Mouse (Mus musculus) ovary, adult 18-20 months (tissue): ENCODE results near the gene Ptp4a2.
"Not testable (repeated sequence)": the region's sequence is repeated elsewhere in the genome, so short reads cannot be mapped to it uniquely, and the experiment has no call there.

Experiments used
- DNase-seq: peaks from one replicate; pipeline ENCODE4 v3.0.0; 2022; ENCODE audit warnings: low spot score, mixed read lengths

Gene Ptp4a2

GRCm38 (mm10) chr4:129853053-129853452 is 42.0 kb downstream of the Ptp4a2 start:
- no peak for DNase-seq

DNA sequence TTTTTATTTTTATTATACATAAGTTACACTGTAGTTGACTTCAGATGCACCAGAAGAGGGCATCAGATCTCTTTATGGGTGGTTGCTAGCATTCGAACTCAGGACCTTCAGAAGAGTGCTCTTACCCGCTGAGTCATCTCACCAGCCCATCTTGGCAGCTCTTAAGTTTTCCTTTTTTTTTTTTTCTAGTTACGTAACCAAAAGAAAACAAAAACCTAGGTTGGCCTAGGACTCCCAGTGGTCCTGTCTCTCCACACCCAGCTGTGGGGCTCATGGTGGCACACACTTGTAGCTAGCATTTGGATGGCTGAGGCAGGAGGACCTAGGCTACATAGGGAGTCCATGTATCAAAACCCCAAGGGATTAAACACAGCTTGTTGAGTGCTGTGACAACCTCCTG is 43.0 kb downstream of the Ptp4a2 start:
- DNase-seq = no peak

- DNase-seq = no peak
Measured at GRCm38 (mm10) chr4:129854615-129855014, 43.6 kb downstream of the Ptp4a2 start.

GRCm38 (mm10) chr4:129855051-129855970 is 44.3 kb downstream of the Ptp4a2 start:
- no peak for DNase-seq

- DNase-seq = no peak
Measured at GRCm38 (mm10) chr4:129860456-129860855, 49.4 kb downstream of the Ptp4a2 start.

DNA sequence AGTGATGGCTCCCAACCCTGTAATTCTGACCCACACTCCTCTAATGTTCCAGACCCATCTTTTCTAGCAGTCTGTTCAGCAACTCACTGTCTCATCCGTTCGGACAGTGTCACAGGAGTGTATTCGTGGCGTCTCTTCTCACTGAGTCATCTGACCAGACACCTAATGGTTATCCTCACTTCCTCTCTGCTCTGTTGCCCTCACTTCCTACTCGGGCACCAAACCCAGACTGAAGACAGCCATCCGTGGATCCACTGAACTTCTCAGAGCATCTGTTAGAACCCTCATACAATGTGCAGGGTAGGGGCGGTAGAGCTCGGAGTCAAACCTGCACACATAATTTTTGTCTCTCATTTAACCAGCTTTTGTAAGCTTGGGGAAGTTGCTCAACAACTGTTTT is 50.4 kb downstream of the Ptp4a2 start:
- DNase-seq = no peak

DNA sequence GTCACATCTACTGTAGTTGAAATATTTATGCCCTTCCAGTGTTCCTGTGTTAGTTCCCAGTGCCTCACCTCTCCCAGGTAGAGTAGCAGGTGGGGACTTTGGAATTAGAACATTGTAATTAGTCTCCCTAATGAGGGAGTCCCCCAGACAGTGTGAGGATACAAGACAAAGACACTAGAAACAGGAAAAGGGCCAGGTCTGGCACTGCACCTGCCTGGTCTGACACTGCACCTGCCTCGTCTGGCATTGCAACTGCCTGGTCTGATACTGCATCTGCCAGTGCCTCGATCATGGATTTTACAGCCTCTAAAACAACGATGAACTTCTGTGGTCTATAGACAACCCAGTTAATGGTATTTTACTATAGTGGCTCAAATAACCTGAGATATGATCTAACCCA is 51.3 kb downstream of the Ptp4a2 start:
- DNase-seq = no peak

DNA sequence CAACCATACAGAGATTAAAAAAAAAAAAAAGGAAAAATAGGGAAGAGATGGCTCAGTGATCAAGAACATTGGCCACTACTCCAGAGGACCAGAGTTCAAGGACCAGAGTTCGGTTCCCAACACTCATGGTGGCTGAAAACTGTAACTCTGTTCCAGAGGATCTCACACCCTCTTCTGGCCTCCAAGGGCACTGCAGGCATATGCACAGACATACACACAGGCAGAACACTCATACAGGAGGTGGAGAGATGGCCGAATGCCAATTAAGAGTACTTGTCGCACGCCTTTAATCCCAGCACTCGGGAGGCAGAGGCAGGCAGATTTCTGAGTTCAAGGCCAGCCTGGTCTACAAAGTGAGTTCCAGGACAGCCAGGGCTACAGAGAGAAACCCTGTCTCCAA is 55.2 kb downstream of the Ptp4a2 start:
- DNase-seq = not testable (repeated sequence)

DNA sequence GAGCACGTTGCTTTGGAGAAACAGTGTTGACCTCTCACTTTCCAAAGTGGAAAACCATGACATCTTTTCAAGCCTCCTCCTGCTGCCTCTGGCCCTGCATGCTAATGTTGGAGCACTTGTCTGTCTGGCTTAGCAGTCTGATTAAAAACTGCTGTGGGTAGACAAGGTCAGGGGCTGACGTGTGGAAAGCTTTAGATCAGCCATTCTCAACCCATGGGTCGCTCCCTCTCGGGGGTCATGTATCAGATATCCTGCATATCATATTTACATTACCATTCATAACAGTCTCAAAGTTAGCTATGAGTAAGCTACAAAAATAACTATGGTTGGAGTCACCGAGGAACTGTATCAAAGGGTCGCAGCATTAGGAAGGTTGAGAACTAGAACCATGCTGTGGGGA is 57.2 kb downstream of the Ptp4a2 start:
- no peak for DNase-seq

DNA sequence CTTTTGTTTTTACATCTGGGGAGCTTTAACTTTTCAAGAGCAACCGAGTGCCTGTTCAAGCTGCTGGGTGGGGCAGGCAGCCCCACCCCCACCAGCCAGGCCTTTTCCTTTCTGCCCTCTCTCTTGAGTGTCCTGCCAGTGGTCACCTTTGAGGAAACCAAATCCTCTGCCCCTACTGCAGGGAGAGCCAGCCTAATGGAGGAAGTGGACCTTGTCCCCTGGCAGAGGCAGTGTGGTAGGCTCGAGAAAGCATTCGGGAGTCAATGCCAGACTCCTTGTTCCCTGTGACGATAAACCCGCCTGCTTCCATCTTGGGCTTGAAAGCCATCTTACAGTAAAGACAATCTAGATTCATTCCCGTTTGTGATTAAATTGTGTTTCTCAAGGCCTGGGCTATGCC is 59.5 kb downstream of the Ptp4a2 start:
- no peak for DNase-seq

GRCm38 (mm10) chr4:129872376-129872922 is 61.4 kb downstream of the Ptp4a2 start:
- no peak for DNase-seq

GRCm38 (mm10) chr4:129874805-129875204 is 63.8 kb downstream of the Ptp4a2 start:
- no peak for DNase-seq

DNA sequence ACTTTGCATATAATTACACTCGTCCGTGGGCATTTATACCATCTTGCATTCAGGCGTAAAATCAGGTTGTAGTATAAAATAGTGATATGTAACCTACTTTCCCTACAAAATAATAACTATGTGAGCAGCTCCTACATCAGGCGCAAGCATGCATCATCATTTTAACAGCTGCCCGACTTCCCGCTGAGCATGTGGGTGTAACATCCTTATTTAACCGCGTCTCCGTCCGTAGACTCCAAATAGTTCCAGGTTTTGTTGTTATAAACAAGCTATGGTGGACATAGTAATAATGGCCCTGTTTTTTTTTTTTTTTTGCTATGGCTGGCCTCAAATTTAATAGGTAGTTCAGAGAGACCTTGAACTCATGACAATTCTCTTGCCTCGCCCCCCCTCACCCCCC is 64.4 kb downstream of the Ptp4a2 start:
- DNase-seq = no peak

- peak; percentile 71 for DNase-seq
Measured at GRCm38 (mm10) chr4:129876831-129877764, 66.1 kb downstream of the Ptp4a2 start.

DNA sequence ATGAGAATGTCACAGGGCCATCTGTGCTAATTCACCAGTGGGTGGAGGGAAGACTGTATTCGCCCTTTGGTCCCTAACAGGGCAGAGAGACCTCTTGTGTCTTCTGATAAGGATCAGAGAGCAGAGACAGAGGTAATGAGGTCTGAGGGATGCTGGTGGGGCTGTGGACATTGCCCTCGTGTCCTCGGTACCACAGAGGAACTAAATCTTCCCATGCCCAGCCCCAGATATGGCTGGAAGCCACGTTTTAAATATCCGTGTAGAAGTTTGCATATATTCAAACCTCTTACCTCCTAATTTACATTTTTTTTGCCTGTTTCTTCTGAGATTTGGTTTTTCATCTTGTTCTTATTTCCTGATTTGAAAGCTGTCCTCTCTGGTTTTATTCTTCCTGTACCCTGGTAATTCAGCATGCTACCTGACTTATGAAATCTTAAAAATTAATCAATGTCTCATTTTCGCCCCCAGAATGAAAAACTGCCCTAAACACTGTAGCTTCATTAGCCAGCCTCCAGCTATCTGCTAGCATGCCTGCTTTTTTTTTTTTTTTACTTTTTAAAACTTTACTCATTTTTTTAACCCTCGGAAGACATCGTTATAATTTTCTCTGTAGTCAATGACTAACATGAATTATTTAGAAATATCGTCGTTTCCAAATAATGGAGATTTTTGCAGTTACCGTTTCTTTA is 67.1 kb downstream of the Ptp4a2 start:
- no peak for DNase-seq

DNA sequence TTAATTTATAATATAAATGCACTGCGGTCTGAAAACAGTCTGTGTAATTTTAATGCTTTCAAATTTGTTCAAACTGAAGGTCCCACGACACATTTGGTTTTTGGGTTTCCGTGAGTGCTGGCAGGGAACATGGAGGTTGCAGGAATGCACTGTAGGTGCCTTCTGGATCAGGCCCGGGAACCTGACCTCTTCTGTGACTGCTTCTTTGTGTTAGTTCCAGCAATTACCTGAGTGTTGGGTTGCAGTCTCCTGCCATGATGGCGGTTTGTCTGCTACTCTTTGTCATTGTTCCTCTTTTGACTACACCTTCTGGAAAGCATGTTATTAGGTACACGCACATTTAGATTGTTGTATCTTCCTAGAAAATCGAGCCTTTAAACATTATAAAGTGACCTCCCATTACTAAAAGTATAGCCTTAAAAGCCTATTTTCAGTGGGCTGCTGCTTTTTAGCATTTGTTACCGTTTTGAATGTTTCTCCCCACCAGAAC is 67.7 kb downstream of the Ptp4a2 start:
- DNase-seq = no peak

GRCm38 (mm10) chr4:129879206-129879780 is 68.3 kb downstream of the Ptp4a2 start:
- no peak for DNase-seq

- DNase-seq = no peak
Measured at GRCm38 (mm10) chr4:129880615-129881014, 69.6 kb downstream of the Ptp4a2 start.

- no peak for DNase-seq
Measured at GRCm38 (mm10) chr4:129881661-129882060, 70.6 kb downstream of the Ptp4a2 start.

DNA sequence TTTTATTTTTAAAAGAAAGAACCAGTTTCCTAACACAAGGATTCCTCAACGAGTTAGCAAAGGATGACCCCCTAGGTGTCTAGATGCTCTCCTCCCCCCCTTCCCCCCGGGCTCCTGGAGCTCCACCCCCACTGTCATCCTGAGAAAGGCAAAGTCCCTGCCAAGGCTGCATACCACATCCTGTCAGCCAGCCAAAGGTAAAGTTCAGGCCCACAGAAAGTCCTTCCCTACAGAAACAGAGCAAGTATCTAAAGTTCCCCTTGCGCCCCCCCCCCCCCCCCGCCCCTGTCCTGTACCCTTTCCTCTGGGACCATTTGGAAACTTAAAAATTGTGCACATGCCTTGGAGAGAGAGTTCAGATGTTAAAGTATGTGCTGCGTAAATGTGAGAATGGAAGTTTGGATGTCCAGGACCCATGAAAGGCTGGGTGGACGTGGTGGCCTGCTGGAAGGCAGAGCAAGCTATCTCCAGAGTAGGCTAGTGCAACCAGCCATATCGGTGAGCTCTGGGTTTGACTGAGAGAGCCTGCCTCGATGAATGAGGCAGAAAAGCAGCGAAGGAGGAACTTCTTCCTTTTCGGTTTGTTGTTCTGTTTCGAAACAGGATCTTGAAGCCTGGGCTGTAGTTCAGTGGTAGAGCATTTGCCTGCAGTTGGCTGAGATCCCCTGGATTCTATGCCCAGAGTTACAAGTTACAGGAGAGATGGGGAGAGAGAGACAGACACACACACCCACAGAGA is 71.7 kb downstream of the Ptp4a2 start:
- no peak for DNase-seq
